Mouse (Mus musculus) forelimb bud, embryonic 11.5 days (tissue): ENCODE measurements at regions not wholly inside any gene's neighbourhood (a gene's known extent, or its start where the extent isn't known, plus 50 kb on each side); places are given as distances from the start of the nearest gene placed in this dataset.

Source experiments
- DNase-seq: peaks from one replicate; pipeline ENCODE4 v3.0.0-alpha.2; 2012; ENCODE audit warnings: low read depth, low spot score

DNA sequence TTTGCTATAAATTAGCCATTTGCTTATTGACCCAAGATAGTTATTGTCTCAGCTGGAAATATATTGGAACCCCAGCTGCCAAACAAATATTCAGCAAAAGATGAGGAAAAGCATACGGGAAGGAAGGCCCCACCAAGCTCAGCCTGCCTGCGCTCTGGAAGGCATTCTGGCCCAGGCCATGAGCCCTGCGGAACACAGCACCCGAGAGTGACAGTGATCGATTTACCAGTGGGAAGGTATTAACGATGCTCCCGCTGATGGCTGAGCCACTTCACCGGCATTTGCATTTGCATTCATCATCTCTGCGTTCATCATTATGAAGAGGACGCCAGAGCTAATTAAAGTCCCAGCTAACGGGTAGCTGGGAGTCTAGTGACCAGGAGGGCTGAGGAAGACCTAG lies 174.8 kb downstream of the Irx2 start:
- no peak for DNase-seq

DNA sequence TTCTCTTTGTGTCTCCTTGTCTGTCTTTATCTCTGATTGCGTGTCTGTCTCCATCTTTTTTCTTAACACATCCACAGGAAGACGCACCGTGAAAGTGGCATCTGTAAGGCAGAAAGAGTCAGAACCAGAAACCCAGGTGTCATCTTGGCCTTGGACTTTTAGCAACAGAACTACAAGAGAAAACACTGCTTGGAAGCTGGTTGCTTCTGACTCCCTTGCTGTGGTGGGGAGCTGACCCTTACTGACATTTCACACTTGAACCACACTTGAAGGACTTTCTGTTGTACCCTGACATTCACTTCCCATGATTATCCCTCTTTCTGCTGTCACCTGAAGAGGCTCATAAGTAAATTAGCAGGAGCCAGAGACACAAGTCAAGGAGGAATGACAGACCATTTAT lies 180.6 kb downstream of the Irx2 start:
- DNase-seq = no peak

DNA sequence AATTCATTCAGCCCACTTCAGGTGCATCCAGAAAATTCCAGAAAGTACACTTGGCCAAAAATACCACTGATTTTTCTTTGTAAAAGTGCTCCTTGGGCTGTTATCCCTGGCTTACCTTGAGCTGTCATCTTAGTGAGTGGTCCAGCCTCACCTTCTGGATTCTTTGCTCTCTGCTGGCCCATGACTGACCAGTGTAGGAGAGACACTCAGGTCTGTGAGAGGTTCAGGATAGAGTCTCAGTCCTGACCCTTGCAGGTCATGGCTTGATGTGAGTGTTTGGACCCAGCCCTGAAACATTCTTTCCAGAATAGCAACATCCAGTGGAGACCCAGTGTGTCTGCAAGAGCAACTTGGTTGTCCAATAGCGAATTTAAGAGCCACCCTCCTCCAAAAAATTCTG lies 182.0 kb downstream of the Irx2 start:
- DNase-seq = no peak

DNA sequence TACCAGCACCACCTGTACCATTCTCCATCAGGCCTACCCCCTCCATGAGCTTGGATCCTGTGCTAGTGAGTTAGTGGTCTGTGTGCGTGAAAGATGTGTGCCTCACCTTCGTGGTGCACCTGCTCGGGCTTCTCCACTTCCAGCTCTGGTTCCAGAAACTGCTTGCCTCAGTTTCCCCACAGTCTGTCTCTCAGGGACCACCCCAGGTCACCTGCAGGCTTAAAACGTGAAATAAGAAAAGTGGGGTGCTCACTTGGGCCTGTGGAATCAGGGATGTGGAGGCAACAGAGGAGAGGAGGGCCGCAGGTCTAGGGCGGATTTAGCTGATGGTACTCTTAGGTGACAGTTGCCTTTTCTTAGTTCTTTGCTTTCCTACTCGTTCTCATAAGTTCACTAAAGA lies 186.0 kb downstream of the Irx2 start:
- no peak for DNase-seq

DNA sequence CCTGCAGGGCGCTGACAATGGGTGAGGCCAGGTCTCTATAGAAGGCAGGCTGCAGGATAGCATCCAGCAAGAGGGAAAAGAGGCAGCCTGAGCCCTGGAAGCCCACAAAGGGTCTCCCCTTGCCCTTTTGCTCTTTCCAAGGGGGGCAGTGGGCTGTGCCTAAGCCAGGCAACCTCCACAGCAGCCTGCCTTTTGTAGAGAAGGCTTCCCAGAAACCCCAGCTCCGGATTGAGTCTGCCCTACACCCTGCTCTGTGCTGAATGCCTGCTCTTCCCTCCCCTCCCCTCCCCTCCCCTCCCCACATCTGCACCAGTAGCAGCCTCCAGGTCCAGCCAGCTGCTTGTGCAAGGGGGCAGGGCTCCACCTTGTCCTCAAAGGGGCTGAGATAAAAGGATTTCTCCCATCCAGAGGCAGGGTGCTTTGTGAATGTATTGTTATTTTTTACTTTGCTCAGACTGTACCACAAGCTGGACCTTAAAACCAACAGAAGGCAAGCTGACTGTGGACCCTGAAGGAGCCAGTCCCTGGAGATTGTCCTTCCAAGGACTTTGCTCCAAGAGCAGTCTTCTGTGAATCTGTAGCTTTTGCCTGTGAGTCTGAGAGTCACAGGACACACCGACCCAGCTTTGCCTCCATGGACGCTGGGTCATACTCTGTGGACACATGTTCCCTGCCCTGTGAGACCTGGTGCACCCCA lies 186.8 kb downstream of the Irx2 start:
- DNase-seq = no peak

DNA sequence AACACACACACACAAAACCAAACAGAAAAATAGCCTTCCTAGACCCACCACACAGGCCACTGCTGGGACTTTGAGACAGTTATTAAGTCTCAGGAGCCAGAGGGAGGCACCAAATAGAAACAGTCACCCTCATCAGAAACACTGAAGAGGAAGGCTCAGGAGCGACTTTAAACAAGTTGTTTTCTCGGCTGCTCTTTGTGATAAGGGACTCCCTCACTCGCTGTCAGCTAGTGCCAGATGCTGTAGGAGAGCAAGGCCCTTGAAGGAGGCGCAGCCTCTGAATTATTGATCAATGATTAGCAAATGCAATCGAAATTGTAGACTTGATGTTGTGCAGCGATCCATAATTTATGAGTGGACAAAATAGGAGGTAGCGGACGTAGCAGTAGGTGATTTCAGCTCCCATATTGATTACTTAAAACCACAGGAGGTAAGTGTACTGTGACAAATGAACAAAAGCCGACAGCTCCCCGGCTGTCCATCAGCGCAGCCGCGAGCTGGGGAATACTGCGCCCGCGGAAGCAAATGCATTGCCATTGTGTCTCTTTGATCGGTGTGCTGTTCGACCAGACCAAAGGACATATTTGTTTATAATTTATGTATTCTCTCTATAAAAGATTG lies 187.4 kb downstream of the Irx2 start:
- DNase-seq = no peak

DNA sequence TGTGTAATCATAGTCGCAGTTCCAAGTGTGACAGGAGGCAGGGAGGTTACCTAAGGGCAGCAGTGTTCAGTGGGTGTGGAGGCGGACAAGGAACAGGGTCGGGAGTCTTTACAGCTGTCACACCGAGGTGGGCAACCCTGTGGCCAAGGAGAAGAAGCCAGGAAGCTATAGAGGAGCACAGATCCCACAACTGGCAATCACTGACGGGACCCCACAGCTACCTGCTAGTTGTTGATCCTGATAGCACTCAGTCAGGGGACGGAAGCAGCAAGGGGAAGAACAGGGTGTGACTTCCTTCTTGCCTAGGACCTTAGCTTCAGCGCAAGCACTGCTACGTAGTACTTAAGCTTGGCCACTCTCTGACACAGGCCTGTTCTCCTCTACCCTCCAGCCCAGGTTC lies 188.2 kb downstream of the Irx2 start:
- no peak for DNase-seq

DNA sequence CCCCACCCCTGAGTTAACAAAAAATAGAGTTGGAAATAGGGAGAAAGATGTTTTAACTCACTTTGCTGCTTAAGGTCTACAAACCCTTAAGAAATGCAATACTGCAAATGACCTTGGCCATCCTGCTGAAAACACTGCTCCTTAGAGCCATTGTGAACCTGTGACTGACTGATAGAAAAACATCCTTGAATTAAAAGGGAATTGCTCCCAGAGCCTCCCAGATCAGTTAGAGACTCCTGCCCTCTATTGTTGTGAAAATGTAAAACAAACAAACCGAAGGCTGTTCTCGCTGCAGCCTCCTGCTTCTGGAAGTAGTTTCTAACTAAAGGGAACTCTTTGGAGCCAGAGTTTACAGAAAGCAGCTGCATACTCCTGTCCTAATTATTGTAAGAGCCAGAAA lies 188.9 kb downstream of the Irx2 start:
- no peak for DNase-seq

DNA sequence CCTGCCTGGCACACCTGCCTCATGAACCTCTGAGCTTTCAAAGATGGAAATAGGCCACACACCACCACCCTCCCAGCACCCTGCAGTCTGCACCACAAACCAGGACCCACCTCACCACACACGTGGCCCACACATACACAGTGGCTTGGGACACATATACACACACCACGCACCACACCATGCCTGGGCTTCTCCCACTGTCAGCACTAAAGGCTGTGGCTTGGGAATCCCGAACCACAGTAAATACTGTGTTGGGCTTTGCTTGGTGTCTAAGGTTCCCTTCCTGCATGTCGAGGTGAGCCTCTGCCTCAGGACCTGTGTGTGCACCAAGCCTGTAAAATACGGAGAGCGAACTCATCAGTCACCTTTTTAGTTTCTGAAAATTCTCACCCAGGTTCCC lies 189.3 kb downstream of the Irx2 start:
- DNase-seq = no peak

DNA sequence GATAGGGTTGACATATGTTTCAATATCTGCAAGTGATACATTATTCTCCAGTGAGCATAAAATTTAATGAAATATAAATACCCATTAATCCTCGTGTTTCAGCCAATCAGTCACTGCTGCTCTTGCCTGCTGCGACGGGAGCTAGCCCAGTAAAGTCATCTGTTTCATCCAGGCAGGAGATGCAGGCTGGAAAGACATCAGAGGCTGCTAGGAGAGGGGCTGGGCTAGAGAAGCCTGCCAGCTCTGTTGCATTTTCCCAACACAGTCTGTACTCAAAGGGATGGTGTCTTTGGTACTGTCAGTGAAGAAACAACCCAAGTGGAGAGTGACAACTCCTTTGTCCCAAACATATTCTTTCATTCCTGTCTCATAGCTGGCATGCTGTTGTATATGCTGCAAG lies 198.0 kb downstream of the Irx2 start:
- no peak for DNase-seq

DNA sequence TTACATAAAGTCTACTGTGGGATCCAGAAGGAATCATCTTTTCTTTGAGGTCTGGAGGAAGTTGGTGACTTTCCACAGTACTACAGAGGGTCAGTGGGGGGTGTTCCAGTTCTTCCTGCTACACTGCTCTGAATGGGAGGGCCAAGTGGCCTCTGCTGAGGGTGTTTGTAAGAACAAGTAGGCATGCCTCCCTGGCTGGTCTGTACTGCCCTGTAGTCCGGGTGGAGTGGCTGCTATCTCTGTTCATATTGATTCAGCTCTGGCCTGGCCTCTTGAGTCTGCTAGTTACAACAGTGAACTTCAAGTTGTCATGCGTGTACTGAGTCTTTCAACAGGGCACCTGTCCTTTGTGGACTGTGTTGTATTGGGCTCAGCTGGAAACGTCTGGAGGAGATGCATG lies 200.7 kb downstream of the Irx2 start:
- DNase-seq = no peak

DNA sequence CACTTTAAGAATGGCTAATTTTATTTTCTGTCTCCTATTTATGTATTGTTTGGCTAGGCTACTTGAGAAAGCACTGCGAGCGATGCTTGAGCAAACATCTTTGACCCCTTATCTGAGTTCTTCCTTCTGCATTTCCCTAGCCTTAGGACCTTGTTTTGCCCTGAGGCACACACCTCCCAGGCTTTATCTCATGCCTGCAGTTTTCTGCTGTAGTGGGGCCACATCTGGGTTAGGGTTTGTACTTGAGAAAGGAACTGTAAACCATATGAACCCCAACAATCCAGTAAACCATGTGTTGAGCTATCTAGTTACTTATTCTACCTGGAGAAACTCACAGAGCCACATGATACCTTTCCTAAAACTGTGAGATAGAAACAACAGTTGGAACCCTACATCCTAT lies 204.7 kb downstream of the Irx2 start:
- no peak for DNase-seq

DNA sequence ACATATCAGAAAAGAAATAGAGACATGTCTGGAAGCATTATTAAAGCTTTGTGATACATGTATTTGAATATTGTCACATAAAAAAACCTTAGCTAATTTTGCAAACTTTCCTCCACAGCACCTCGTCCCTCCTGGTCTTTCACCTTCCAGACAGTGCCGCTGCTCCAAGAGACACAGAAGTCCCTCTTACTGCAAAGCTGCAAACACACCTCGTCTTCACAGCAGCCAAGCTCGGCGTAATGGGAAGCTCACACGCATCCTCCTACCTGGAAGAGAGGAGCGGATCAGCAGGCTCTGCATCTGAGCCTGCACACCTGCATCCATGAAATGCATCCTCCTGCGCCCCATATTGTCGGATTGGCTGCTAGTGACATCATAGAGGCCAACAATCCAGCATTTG lies 208.4 kb downstream of the Irx2 start:
- no peak for DNase-seq

DNA sequence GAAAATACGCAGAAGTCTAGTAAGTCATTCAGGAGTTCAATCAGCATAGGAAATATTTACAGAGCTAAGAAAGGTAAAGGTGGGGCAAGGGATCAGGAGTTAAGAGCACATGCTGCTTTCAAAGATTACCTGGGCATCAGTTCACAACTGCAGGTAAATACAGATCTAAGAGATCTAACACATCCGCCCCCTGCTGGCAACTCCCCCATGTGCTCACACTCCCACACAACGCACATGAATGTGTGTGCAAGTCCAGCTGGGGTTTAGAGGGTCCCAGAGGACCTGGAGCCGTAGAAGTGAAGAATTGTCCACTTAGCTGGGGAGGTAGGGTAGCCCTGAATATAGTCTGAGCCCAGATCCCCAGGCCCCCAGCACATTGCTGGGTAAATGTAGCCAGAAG lies 219.5 kb downstream of the Irx2 start:
- DNase-seq = no peak

DNA sequence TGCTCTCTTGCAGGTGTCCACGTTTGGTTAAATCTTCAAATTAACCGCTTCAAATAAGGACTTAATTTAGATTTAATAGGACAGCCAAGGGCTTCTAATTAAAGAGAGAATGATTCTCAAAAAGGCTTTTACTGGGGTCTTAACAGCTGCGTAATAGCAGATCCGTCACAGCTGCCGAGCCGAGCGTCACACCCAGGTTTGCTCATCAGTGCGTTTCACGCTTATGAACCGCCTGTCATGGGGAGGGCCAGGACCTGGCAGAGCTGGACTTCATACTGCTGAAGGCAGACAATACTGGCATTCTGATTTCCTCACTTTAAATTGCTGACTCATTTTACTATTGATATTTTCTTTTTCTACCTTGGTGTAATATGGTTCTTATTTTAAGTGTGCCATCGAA lies 221.2 kb downstream of the Irx2 start:
- DNase-seq = no peak

DNA sequence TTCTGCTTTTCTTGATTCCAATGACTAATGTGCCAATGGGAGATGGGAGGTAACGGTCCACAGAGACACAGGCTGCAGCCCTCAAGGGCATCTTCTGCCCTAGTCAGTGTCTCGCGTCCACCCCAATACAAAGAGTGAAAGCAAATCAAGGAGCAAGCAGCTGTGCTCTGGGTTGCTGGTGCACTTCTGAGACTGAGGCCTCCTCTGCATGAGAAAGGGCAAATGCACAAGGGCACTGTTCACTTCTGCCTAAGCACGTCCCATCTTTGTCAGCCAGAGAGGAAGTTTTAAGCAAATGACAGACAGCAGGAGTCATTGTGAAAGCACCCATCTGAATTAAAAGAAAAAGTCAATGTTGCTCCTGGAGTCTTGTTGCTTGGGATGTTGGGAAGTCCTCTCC lies 224.3 kb downstream of the Irx2 start:
- DNase-seq = no peak

DNA sequence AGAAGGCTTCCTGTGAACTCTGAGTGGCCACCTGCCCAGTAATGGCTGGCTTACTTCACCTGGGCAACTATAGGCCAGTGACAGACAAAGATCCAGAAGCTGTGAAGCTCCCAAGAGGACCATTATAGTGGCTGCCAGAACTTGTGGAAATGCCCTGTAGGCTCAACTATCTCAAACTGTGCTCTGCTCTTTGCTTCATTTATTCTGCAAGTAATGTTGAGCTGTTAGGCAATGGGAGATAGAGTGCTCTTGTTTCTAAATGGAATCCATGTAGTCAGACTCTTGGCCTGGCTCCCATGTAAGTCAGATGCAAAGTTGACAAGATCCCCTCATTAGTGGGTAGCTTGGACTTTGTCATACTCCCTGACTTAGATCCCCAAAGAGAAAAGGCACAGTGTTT lies 247.3 kb downstream of the Irx2 start:
- DNase-seq = no peak

DNA sequence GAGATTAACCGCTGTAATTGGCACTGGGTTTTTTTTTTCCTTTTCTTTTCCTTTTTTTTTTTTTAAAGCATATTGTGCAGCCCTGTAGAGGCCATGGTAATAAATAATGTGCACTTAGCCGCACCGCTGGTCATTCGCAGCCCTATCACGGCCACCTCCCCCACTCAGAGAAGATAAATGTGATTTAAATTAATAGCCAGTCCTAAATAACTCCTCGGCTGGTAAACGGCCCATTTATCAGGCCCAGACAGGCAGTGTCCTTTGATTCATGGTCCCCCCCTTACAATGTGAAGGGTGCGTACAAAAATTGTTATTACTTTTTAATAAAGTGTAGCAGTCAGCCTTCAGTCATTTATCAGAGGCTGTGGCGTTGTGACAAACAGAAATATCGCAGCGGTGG lies 266.4 kb downstream of the Irx2 start:
- DNase-seq = no peak

DNA sequence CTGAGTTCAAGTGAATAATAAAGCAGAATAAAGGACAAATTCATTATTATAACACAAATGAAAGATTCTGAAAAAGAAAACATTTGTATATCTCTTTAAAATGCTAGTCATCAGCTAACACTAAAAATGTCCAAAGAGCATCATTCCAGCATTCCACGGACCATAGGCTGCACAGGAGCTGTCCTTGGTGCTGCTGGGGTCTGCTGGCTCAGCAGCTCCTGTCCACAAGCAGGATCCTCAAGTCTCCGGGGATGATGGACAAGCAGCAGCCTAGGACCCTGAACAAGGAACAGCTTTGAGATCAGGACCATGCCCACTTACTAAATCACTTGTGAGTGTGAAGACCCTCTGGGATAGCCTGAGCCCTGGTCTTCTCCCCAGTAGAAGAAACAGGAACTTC lies 274.0 kb downstream of the Irx2 start:
- DNase-seq = peak; percentile 72

DNA sequence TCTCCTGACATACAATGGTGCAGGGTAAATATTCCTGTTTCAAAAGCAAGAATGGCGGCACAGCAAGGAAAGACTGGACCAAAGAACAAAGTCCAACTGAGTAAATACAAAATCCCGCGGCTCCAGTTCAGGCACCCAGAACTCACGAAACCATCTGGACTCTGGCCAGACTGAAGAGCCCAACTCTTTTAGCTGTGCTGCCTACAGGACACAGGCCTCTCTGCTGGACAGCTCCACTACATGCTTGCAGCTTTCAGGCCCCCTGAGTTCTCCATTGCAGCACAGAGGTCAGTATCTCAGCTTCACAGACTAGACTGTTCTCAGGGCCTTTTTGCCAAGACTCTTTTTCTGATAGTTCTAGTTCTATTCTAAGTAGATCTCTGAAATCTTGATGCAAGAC lies 290.3 kb downstream of the Irx2 start:
- no peak for DNase-seq

DNA sequence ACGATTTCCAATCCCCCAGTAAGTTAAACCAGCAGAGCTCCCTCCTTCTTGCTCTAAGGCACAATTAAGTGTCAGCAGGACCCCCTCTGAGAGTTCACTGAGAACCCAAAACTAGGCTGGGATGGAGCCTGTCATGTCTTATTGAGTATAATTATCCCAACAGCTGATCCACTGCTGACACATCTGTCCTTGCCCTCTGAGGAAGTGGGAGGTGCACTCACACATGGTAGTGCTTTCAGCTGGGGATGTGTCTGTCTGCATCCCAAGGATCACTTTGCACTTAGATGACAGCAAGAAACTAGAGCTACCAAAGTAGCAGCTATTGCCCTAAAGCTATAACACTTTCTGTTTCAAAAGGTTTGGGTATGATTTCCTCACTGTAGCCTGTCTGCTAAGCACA lies 291.7 kb downstream of the Irx2 start:
- no peak for DNase-seq

DNA sequence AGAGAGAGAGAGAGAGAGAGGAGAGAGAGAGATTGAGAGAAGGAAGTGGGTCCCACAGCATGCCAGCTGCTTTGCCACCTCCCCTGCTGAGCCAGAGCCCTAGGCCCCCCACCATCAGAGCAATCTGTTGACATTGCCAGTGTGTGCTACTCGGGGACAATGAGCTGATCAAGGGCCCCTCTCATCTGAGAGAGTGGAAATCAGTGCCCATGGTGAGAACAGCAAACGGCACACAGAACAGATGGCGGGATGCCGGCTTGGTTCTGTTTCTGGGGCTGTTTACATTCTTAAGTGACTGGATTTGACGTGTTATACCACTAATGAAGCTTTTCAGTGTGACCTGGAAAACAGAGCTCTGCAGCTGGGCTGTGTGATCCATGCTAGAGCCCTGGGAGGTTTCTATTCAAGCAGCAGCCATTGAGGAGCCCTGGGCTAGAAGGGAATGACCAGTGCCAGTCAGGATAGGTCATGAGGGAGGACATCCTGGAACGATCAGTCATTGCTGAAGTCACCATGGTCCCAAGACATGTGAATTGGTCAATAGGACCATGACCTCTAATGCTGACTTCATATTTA lies 296.0 kb downstream of the Irx2 start:
- DNase-seq = no peak

DNA sequence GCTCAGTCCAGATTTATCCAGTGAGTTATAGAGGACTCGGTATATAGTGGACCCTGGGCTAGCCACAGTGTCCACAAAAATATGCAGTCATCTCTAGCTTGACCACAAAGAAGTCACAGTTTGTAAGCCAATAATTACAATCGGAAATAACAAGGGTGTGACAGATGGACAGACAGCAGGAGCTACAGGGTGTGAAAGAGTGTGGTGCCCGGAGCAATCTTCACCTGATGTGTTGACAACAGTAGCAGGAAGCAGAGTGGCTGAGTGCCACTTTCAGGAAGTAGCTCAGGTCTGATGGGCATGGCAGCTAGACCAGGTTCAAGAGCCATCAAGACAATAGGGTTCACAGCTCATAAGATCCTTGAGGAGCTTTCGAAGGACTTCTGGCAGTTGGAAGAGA lies 308.6 kb downstream of the Irx2 start:
- DNase-seq = no peak
